Mouse (Mus musculus) frontal cortex, postnatal 10 days (tissue): ENCODE measurements around the gene Cacng8.
"Not testable (repeated sequence)": the region's sequence is repeated elsewhere in the genome, so short reads cannot be mapped to it uniquely, and the experiment has no call there.

Experiments
- DNase-seq, 2 experiments: peaks; one replicate each; pipeline ENCODE4 v3.0.0; 2022; ENCODE audit warnings: low spot score in 2 of 2, mixed read lengths in 1 of 2

Gene Cacng8

GRCm38 (mm10) chr7:3387761-3388160 is 2.7 kb upstream of the Cacng8 start:
- no peak for DNase-seq

- no peak for DNase-seq
These were observed 1.6 kb upstream of the Cacng8 start for GRCm38 (mm10) chr7:3388885-3389284.

- DNase-seq = peak; percentile 66 to 84
These were observed 755 bp upstream of the Cacng8 start for GRCm38 (mm10) chr7:3389444-3390412.

GRCm38 (mm10) chr7:3391081-3391451 is 583 bp downstream of the Cacng8 start:
- no peak for DNase-seq

- DNase-seq = peak; percentile 45 to 49
These were observed 1.3 kb downstream of the Cacng8 start for GRCm38 (mm10) chr7:3391809-3392208.

GRCm38 (mm10) chr7:3397355-3397754 is 6.9 kb downstream of the Cacng8 start:
- DNase-seq = no peak

GRCm38 (mm10) chr7:3397797-3398196 is 7.3 kb downstream of the Cacng8 start:
- no peak for DNase-seq

- DNase-seq = not testable (repeated sequence)
These were observed 7.9 kb downstream of the Cacng8 start for GRCm38 (mm10) chr7:3398363-3398762.

GRCm38 (mm10) chr7:3399937-3400336 is 9.5 kb downstream of the Cacng8 start:
- DNase-seq = no peak

- no peak for DNase-seq
These were observed 19.4 kb downstream of the Cacng8 start for GRCm38 (mm10) chr7:3409729-3410520.

- DNase-seq = peak; percentile 64 to 71
These were observed 20.9 kb downstream of the Cacng8 start for GRCm38 (mm10) chr7:3411160-3411941.

- DNase-seq = peak in 1 of 2 experiments; percentile 48
These were observed 21.6 kb downstream of the Cacng8 start for GRCm38 (mm10) chr7:3412036-3412435.

- no peak for DNase-seq
These were observed 24.4 kb downstream of the Cacng8 start for GRCm38 (mm10) chr7:3414888-3415287.

- peak in 1 of 2 experiments; percentile 47 for DNase-seq
These were observed 24.9 kb downstream of the Cacng8 start for GRCm38 (mm10) chr7:3415378-3415777.

GRCm38 (mm10) chr7:3419941-3420340 is 29.5 kb downstream of the Cacng8 start:
- DNase-seq = no peak

- DNase-seq = no peak
These were observed 30.0 kb downstream of the Cacng8 start for GRCm38 (mm10) chr7:3420466-3420865.

GRCm38 (mm10) chr7:3421297-3421696 is 30.8 kb downstream of the Cacng8 start:
- no peak for DNase-seq

GRCm38 (mm10) chr7:3422051-3422450 is 31.6 kb downstream of the Cacng8 start:
- DNase-seq = no peak

GRCm38 (mm10) chr7:3423430-3423829 is 32.9 kb downstream of the Cacng8 start:
- no peak for DNase-seq

GRCm38 (mm10) chr7:3423895-3424294 is 33.4 kb downstream of the Cacng8 start, which contains the start of gene Cacng6:
TSS of gene Cacng6 (plus strand) at chr7:3424195.
- no peak for DNase-seq

- DNase-seq = no peak
These were observed 34.7 kb downstream of the Cacng8 start for GRCm38 (mm10) chr7:3425141-3425540.

GRCm38 (mm10) chr7:3430161-3430560 is 39.7 kb downstream of the Cacng8 start:
- DNase-seq = no peak
